Mouse (Mus musculus) heart, postnatal 14 days (tissue): Measurements from ENCODE around the gene Shroom4. TPM values are rescaled to one million over a fixed set of nuclear protein-coding genes. Genes with fewer than 3 reads are reported as not detected.

ENCODE experiments used
- DNase-seq, 2 experiments: peaks; one replicate each; pipeline ENCODE4 v3.0.0; 2021 to 2022
- intact Hi-C: fragments of 180-260 bp; cut with DNase I; formaldehyde crosslinking; loops from one replicate; pipeline ENCODE4 v1.15.1; 2025
- total RNA-seq, 2 experiments: library from RNA; stranded (reverse); gene quantifications; 2 replicates each; pipeline ENCODE4 v1.2.3; 2021

Shroom4 gene
- total RNA-seq, 2 experiments from 2014 or later: 22.3 to 24.7 TPM

GRCm38 (mm10) chrX:6483817-6484216, 84.2 kb downstream of the Shroom4 start:
- no peak for DNase-seq
- intact Hi-C loops: loop anchor here (5.0 kb wide), 1 partner anchor 38 kb away; no protein-coding TSS in a partner anchor

GRCm38 (mm10) chrX:6490433-6490832, 90.8 kb downstream of the Shroom4 start:
- intact Hi-C loops: no loop called here
- DNase-seq: no peak

- DNase-seq: no peak
- intact Hi-C loops: no loop called here
Observed at GRCm38 (mm10) chrX:6495456-6495855, 95.8 kb downstream of the Shroom4 start.

GRCm38 (mm10) chrX:6496374-6496773, 96.7 kb downstream of the Shroom4 start:
- intact Hi-C loops: no loop called here

GRCm38 (mm10) chrX:6501850-6502249, 102.2 kb downstream of the Shroom4 start:
- no peak for DNase-seq
- intact Hi-C loops: no loop called here

More at GRCm38 (mm10) chrX:6496374-6496773, 96.7 kb downstream of the Shroom4 start:
- DNase-seq: no peak

GRCm38 (mm10) chrX:6517217-6517616, 117.6 kb downstream of the Shroom4 start:
- intact Hi-C loops: no loop called here
- no peak for DNase-seq

GRCm38 (mm10) chrX:6518421-6518820, 118.8 kb downstream of the Shroom4 start:
- no peak for DNase-seq
- intact Hi-C loops: no loop called here

- intact Hi-C loops: loop anchor here (2.0 to 5.0 kb wide), 2 partner anchors 41 to 260 kb away; no protein-coding TSS in a partner anchor
- peak; percentile 1 to 53 for DNase-seq
Observed at GRCm38 (mm10) chrX:6522935-6523334, 123.3 kb downstream of the Shroom4 start.

- no peak for DNase-seq
- intact Hi-C loops: loop anchor here (1.0 kb wide), 1 partner anchor 44 kb away; no protein-coding TSS in a partner anchor
Observed at GRCm38 (mm10) chrX:6536636-6537035, 137.0 kb downstream of the Shroom4 start.

GRCm38 (mm10) chrX:6537689-6538088, 138.0 kb downstream of the Shroom4 start:
- peak in 1 of 2 experiments; percentile 3 for DNase-seq
- intact Hi-C loops: loop anchor here (1.0 kb wide), 1 partner anchor 43 kb away; no protein-coding TSS in a partner anchor

GRCm38 (mm10) chrX:6565066-6565465, 165.4 kb downstream of the Shroom4 start:
- intact Hi-C loops: no loop called here

GRCm38 (mm10) chrX:6574511-6574910, 174.9 kb downstream of the Shroom4 start:
- intact Hi-C loops: no loop called here
- no peak for DNase-seq

More at GRCm38 (mm10) chrX:6565066-6565465, 165.4 kb downstream of the Shroom4 start:
- no peak for DNase-seq

- DNase-seq: peak; percentile 21 to 43
- intact Hi-C loops: no loop called here
Observed at GRCm38 (mm10) chrX:6577001-6577400, 177.3 kb downstream of the Shroom4 start.

- intact Hi-C loops: loop anchor here (1.0 kb wide), 1 partner anchor 43 kb away; no protein-coding TSS in a partner anchor
- peak; percentile 11 to 12 for DNase-seq
Observed at GRCm38 (mm10) chrX:6580671-6581070, 181.0 kb downstream of the Shroom4 start.

- DNase-seq: peak; percentile 8 to 12
Observed at GRCm38 (mm10) chrX:6581181-6581580, 181.5 kb downstream of the Shroom4 start.

GRCm38 (mm10) chrX:6582646-6583045, 183.0 kb downstream of the Shroom4 start:
- no peak for DNase-seq
- intact Hi-C loops: no loop called here

More at GRCm38 (mm10) chrX:6581181-6581580, 181.5 kb downstream of the Shroom4 start:
- intact Hi-C loops: no loop called here

- intact Hi-C loops: no loop called here
- no peak for DNase-seq
Observed at GRCm38 (mm10) chrX:6594183-6594582, 194.5 kb downstream of the Shroom4 start.

- DNase-seq: peak; percentile 13 to 30
- intact Hi-C loops: no loop called here
Observed at GRCm38 (mm10) chrX:6654024-6654423, 254.4 kb downstream of the Shroom4 start.

- intact Hi-C loops: no loop called here
- DNase-seq: no peak
Observed at GRCm38 (mm10) chrX:6658820-6659324, 259.2 kb downstream of the Shroom4 start.
